Mouse (Mus musculus): ENCODE data around the gene Apoh. TPM values are rescaled to one million over a fixed set of nuclear protein-coding genes. Genes with fewer than 3 reads are reported as not detected.

Gene Apoh
- polyA plus RNA-seq, 1 experiment, result 10.2 TPM

GRCm38 (mm10) chr11:108352842-108353388 lies 9.8 kb downstream of the Apoh start:
- TF ChIP-seq POLR2A (IDR thresholded peaks at IDR 0.05; ENCODE audit: borderline replicate concordance, control insufficient read depth, low read depth, low read length) (no peak), CTCF (IDR thresholded peaks at IDR 0.05; ENCODE audit: control insufficient read depth, insufficient read depth, low read length) (no peak)
- Histone ChIP-seq H3K4me3 (replicated peaks; ENCODE audit: control insufficient read depth, low read depth, low read length) (no peak overlapping the region), H3K27ac (ENCODE audit: control insufficient read depth, insufficient read depth, low read depth, low read length, poor library complexity) (no peak overlapping the region), H3K4me1 (ENCODE audit: control insufficient read depth, insufficient read depth, low read length) (peaks cover 3% of the 10 kb centered on the region)
- WGBS, result 76% methylated on average over 10 of the region's 10 CpGs

- Histone ChIP-seq H3K4me1 (ENCODE audit: control insufficient read depth, insufficient read depth, low read length) (no peaks in the 10 kb centered on the region), H3K27ac (ENCODE audit: control insufficient read depth, insufficient read depth, low read depth, low read length, poor library complexity) (no peak overlapping the region), H3K4me3 (replicated peaks; ENCODE audit: control insufficient read depth, low read depth, low read length) (no peak overlapping the region)
- TF ChIP-seq POLR2A (IDR thresholded peaks at IDR 0.05; ENCODE audit: borderline replicate concordance, control insufficient read depth, low read depth, low read length), result no peak
- TF ChIP-seq CTCF (IDR thresholded peaks at IDR 0.05; ENCODE audit: control insufficient read depth, insufficient read depth, low read length), result no peak
- WGBS, result 73% methylated on average over 4 of the region's 4 CpGs
These were observed 12.9 kb downstream of the Apoh start for GRCm38 (mm10) chr11:108356020-108356419.

DNA sequence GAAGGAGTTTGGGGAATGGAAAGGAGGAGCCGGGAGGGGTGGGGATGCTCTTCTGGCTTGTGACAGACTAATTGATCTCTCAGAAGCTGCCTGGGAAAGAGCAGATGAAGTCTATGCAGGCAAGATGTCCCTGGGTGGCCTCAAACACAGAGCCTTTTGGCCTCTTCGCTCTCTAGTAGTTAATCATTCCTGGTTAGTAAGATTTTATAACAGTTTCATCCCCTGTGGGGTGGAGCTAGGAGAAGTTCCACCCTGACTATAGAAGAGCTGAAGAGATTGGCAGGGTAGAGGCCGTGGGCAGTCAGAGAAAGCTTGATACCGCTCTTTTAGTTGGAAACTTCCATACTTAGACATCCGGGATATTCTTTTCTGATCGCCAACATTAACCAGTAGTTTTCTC lies 15.8 kb downstream of the Apoh start:
- Histone ChIP-seq H3K4me3 (replicated peaks; ENCODE audit: control insufficient read depth, low read depth, low read length) (no peak overlapping the region), H3K27ac (ENCODE audit: control insufficient read depth, insufficient read depth, low read depth, low read length, poor library complexity) (no peak overlapping the region), H3K4me1 (ENCODE audit: control insufficient read depth, insufficient read depth, low read length) (no peaks in the 10 kb centered on the region)
- TF ChIP-seq POLR2A (IDR thresholded peaks at IDR 0.05; ENCODE audit: borderline replicate concordance, control insufficient read depth, low read depth, low read length) (no peak), CTCF (IDR thresholded peaks at IDR 0.05; ENCODE audit: control insufficient read depth, insufficient read depth, low read length) (no peak)
- 82% methylated on average over 6 of the region's 6 CpGs for WGBS

GRCm38 (mm10) chr11:108360983-108361382 lies 17.8 kb downstream of the Apoh start:
- Histone ChIP-seq H3K4me3 (replicated peaks; ENCODE audit: control insufficient read depth, low read depth, low read length) (no peak overlapping the region), H3K4me1 (ENCODE audit: control insufficient read depth, insufficient read depth, low read length) (no peaks in the 10 kb centered on the region), H3K27ac (ENCODE audit: control insufficient read depth, insufficient read depth, low read depth, low read length, poor library complexity) (no peak overlapping the region)
- WGBS, result 68% methylated on average over 4 of the region's 4 CpGs
- TF ChIP-seq POLR2A (IDR thresholded peaks at IDR 0.05; ENCODE audit: borderline replicate concordance, control insufficient read depth, low read depth, low read length), result no peak
- TF ChIP-seq CTCF (IDR thresholded peaks at IDR 0.05; ENCODE audit: control insufficient read depth, insufficient read depth, low read length), result no peak

- WGBS, result 75% methylated on average over 5 of the region's 5 CpGs
- Histone ChIP-seq H3K27ac (ENCODE audit: control insufficient read depth, insufficient read depth, low read depth, low read length, poor library complexity) (no peak overlapping the region), H3K4me1 (ENCODE audit: control insufficient read depth, insufficient read depth, low read length) (no peaks in the 10 kb centered on the region), H3K4me3 (replicated peaks; ENCODE audit: control insufficient read depth, low read depth, low read length) (no peak overlapping the region)
- no peak for TF ChIP-seq POLR2A (IDR thresholded peaks at IDR 0.05; ENCODE audit: borderline replicate concordance, control insufficient read depth, low read depth, low read length)
- no peak for TF ChIP-seq CTCF (IDR thresholded peaks at IDR 0.05; ENCODE audit: control insufficient read depth, insufficient read depth, low read length)
These were observed 19.8 kb downstream of the Apoh start for GRCm38 (mm10) chr11:108362965-108363364.

DNA sequence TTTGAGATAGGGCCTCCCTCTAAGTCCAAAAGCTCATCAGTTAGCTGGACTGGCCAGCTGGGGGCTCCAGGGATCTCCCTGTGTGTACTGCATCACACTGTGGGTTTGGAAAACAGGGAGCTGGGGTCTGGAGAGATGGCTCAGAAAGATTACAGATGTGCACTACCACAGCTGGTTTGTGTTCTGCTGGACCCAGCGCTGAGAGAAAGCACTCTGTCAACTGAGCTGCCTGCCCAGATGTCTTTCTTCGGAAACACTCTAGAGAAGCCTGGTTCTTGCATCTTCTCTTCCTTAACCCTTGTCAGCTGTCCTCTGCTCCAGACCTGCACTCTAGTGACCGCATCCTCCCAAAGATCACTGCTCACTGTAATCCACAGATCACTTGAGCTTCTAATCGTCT lies 20.8 kb downstream of the Apoh start:
- WGBS, result 77% methylated on average over 4 of the region's 4 CpGs
- no peaks in the 10 kb centered on the region for H3K4me1 ChIP-seq (ENCODE audit: control insufficient read depth, insufficient read depth, low read length)
- H3K4me3 ChIP-seq (replicated peaks; ENCODE audit: control insufficient read depth, low read depth, low read length), result no peak overlapping the region
- H3K27ac ChIP-seq (ENCODE audit: control insufficient read depth, insufficient read depth, low read depth, low read length, poor library complexity), result no peak overlapping the region
- no peak for TF ChIP-seq POLR2A (IDR thresholded peaks at IDR 0.05; ENCODE audit: borderline replicate concordance, control insufficient read depth, low read depth, low read length)
- TF ChIP-seq CTCF (IDR thresholded peaks at IDR 0.05; ENCODE audit: control insufficient read depth, insufficient read depth, low read length), result no peak

- H3K4me1 ChIP-seq (ENCODE audit: control insufficient read depth, insufficient read depth, low read length), result no peaks in the 10 kb centered on the region
- WGBS, result 54% methylated on average over 7 of the region's 7 CpGs
- H3K4me3 ChIP-seq (replicated peaks; ENCODE audit: control insufficient read depth, low read depth, low read length), result no peak overlapping the region
- TF ChIP-seq POLR2A (IDR thresholded peaks at IDR 0.05; ENCODE audit: borderline replicate concordance, control insufficient read depth, low read depth, low read length), result no peak
- no peak for TF ChIP-seq CTCF (IDR thresholded peaks at IDR 0.05; ENCODE audit: control insufficient read depth, insufficient read depth, low read length)
- no peak overlapping the region for H3K27ac ChIP-seq (ENCODE audit: control insufficient read depth, insufficient read depth, low read depth, low read length, poor library complexity)
These were observed 21.9 kb downstream of the Apoh start for GRCm38 (mm10) chr11:108364945-108365589.

DNA sequence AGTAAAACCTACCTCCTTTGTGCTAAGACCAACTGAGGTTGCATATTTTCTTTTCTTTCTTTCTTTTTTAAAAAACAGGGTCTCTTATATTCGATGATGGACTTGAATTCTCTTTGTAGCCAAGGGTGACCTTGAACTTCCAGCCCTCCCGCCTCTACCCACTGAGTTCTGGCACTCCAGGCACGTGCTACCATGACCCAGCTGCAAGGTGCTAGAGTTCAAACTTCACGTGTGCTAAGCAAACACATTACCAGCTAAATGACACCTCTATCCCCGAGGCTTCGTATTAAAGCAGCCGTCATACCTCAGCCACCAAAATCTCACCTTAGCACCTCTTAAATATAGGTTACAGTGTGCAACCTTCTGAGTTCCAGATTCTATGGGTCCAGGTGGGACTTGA lies 22.4 kb downstream of the Apoh start:
- H3K27ac ChIP-seq (ENCODE audit: control insufficient read depth, insufficient read depth, low read depth, low read length, poor library complexity), result no peak overlapping the region
- 62% methylated on average over 7 of the region's 7 CpGs for WGBS
- H3K4me3 ChIP-seq (replicated peaks; ENCODE audit: control insufficient read depth, low read depth, low read length), result no peak overlapping the region
- no peaks in the 10 kb centered on the region for H3K4me1 ChIP-seq (ENCODE audit: control insufficient read depth, insufficient read depth, low read length)
- no peak for TF ChIP-seq POLR2A (IDR thresholded peaks at IDR 0.05; ENCODE audit: borderline replicate concordance, control insufficient read depth, low read depth, low read length)
- TF ChIP-seq CTCF (IDR thresholded peaks at IDR 0.05; ENCODE audit: control insufficient read depth, insufficient read depth, low read length), result no peak
